Mouse (Mus musculus): ENCODE results near the gene Mylk2. TPM values are rescaled to one million over a fixed set of nuclear protein-coding genes. Genes with fewer than 3 reads are reported as not detected.

The Mylk2 gene
- polyA plus RNA-seq, 1 experiment from 2014 or later: not detected

- no peak overlapping the region for H3K4me2 ChIP-seq
- no peaks in the 10 kb centered on the region for H3K9me3 ChIP-seq (ENCODE audit: low read depth, low read length)
- no peaks in the 10 kb centered on the region for H3K36me3 ChIP-seq (ENCODE audit: insufficient read depth)
- no peak for TF ChIP-seq CTCF (IDR thresholded peaks at IDR 0.05; ENCODE audit: low read depth)
- H3K4me3 ChIP-seq (ENCODE audit: low read depth, low read length): no peak overlapping the region
- WGBS: 33% methylated on average over 7 of the region's 7 CpGs
- ATAC-seq (ENCODE audit: insufficient read depth) (no peak), DNase-seq (no peak)
- no peak overlapping the region for H3K9ac ChIP-seq
- H3K27me3 ChIP-seq (ENCODE audit: insufficient read depth, low read length): peaks cover 42% of the 10 kb centered on the region
- no peak overlapping the region for H3K27ac ChIP-seq (ENCODE audit: low read depth)
- H3K4me1 ChIP-seq (ENCODE audit: insufficient read depth): no peaks in the 10 kb centered on the region
These were observed 2.3 kb downstream of the Mylk2 start for GRCm38 (mm10) chr2:152913471-152913870.

GRCm38 (mm10) chr2:152914310-152915120, 3.4 kb downstream of the Mylk2 start:
- DNase-seq (peak; percentile 95), ATAC-seq (ENCODE audit: insufficient read depth) (peak; percentile 75; the same call in 1 of the 2 replicates)
- peak overlapping the region; percentile 36 for H3K4me2 ChIP-seq
- peaks cover 42% of the 10 kb centered on the region for H3K27me3 ChIP-seq (ENCODE audit: insufficient read depth, low read length)
- H3K9ac ChIP-seq: no peak overlapping the region; the same call in 1 of the 2 replicates
- TF ChIP-seq CTCF (IDR thresholded peaks at IDR 0.05; ENCODE audit: low read depth): peak; percentile 97
- no peak overlapping the region for H3K4me3 ChIP-seq (ENCODE audit: low read depth, low read length)
- H3K36me3 ChIP-seq (ENCODE audit: insufficient read depth): no peaks in the 10 kb centered on the region
- H3K27ac ChIP-seq (ENCODE audit: low read depth): no peak overlapping the region
- H3K4me1 ChIP-seq (ENCODE audit: insufficient read depth): no peaks in the 10 kb centered on the region
- H3K9me3 ChIP-seq (ENCODE audit: low read depth, low read length): no peaks in the 10 kb centered on the region
- WGBS: 4% methylated on average over 12 of the region's 18 CpGs

- peaks cover 35% of the 10 kb centered on the region for H3K27me3 ChIP-seq (ENCODE audit: insufficient read depth, low read length)
- no peaks in the 10 kb centered on the region for H3K36me3 ChIP-seq (ENCODE audit: insufficient read depth)
- ATAC-seq (ENCODE audit: insufficient read depth) (no peak), DNase-seq (no peak)
- no peak overlapping the region for H3K9ac ChIP-seq
- WGBS: 61% methylated on average over 4 of the region's 4 CpGs
- H3K4me1 ChIP-seq (ENCODE audit: insufficient read depth): no peaks in the 10 kb centered on the region
- no peaks in the 10 kb centered on the region for H3K9me3 ChIP-seq (ENCODE audit: low read depth, low read length)
- no peak overlapping the region for H3K4me2 ChIP-seq
- H3K27ac ChIP-seq (ENCODE audit: low read depth): no peak overlapping the region
- TF ChIP-seq CTCF (IDR thresholded peaks at IDR 0.05; ENCODE audit: low read depth): no peak
- no peak overlapping the region for H3K4me3 ChIP-seq (ENCODE audit: low read depth, low read length)
These were observed 4.3 kb downstream of the Mylk2 start for GRCm38 (mm10) chr2:152915453-152915852.

GRCm38 (mm10) chr2:152916111-152916510, 5.0 kb downstream of the Mylk2 start:
- 35% methylated on average over 5 of the region's 5 CpGs for WGBS
- peaks cover 31% of the 10 kb centered on the region for H3K27me3 ChIP-seq (ENCODE audit: insufficient read depth, low read length)
- H3K27ac ChIP-seq (ENCODE audit: low read depth): no peak overlapping the region
- no peak for ATAC-seq (ENCODE audit: insufficient read depth)
- H3K4me1 ChIP-seq (ENCODE audit: insufficient read depth): no peaks in the 10 kb centered on the region
- no peak overlapping the region for H3K4me2 ChIP-seq
- no peaks in the 10 kb centered on the region for H3K9me3 ChIP-seq (ENCODE audit: low read depth, low read length)
- TF ChIP-seq CTCF (IDR thresholded peaks at IDR 0.05; ENCODE audit: low read depth): no peak
- H3K4me3 ChIP-seq (ENCODE audit: low read depth, low read length): no peak overlapping the region
- H3K9ac ChIP-seq: no peak overlapping the region
- H3K36me3 ChIP-seq (ENCODE audit: insufficient read depth): no peaks in the 10 kb centered on the region
- DNase-seq: no peak

- Histone ChIP-seq H3K4me3 (ENCODE audit: low read depth, low read length) (no peak overlapping the region), H3K9ac (no peak overlapping the region), H3K36me3 (ENCODE audit: insufficient read depth) (no peaks in the 10 kb centered on the region), H3K27me3 (ENCODE audit: insufficient read depth, low read length) (peaks cover 15% of the 10 kb centered on the region), H3K27ac (ENCODE audit: low read depth) (no peak overlapping the region), H3K4me1 (ENCODE audit: insufficient read depth) (no peaks in the 10 kb centered on the region), H3K9me3 (ENCODE audit: low read depth, low read length) (no peaks in the 10 kb centered on the region), H3K4me2 (no peak overlapping the region)
- DNase-seq: no peak
- no peak for TF ChIP-seq CTCF (IDR thresholded peaks at IDR 0.05; ENCODE audit: low read depth)
- ATAC-seq (ENCODE audit: insufficient read depth): no peak
- WGBS: 42% methylated on average over 9 of the region's 9 CpGs
These were observed 6.5 kb downstream of the Mylk2 start for GRCm38 (mm10) chr2:152917671-152918070.

- Histone ChIP-seq H3K27ac (ENCODE audit: low read depth) (no peak overlapping the region), H3K9ac (no peak overlapping the region), H3K27me3 (ENCODE audit: insufficient read depth, low read length) (0 out of 2 replicates have a peak, but pooled peaks cover 2% of the 10 kb centered on the region), H3K4me2 (no peak overlapping the region), H3K4me3 (ENCODE audit: low read depth, low read length) (no peak overlapping the region), H3K9me3 (ENCODE audit: low read depth, low read length) (no peaks in the 10 kb centered on the region), H3K4me1 (ENCODE audit: insufficient read depth) (peaks cover 9% of the 10 kb centered on the region; the same call in 1 of the 2 replicates), H3K36me3 (ENCODE audit: insufficient read depth) (no peaks in the 10 kb centered on the region)
- TF ChIP-seq CTCF (IDR thresholded peaks at IDR 0.05; ENCODE audit: low read depth): no peak
- DNase-seq (no peak), ATAC-seq (ENCODE audit: insufficient read depth) (no peak)
- WGBS: 31% methylated on average over 6 of the region's 7 CpGs
These were observed 11.2 kb downstream of the Mylk2 start for GRCm38 (mm10) chr2:152922376-152922775.

GRCm38 (mm10) chr2:152923621-152924020, 12.5 kb downstream of the Mylk2 start:
- H3K4me1 ChIP-seq (ENCODE audit: insufficient read depth): peaks cover 14% of the 10 kb centered on the region; the same call in 1 of the 2 replicates
- H3K27ac ChIP-seq (ENCODE audit: low read depth): no peak overlapping the region
- H3K27me3 ChIP-seq (ENCODE audit: insufficient read depth, low read length): no peaks in the 10 kb centered on the region
- no peaks in the 10 kb centered on the region for H3K9me3 ChIP-seq (ENCODE audit: low read depth, low read length)
- TF ChIP-seq CTCF (IDR thresholded peaks at IDR 0.05; ENCODE audit: low read depth): no peak
- no peak overlapping the region for H3K4me3 ChIP-seq (ENCODE audit: low read depth, low read length)
- no peak overlapping the region for H3K4me2 ChIP-seq
- no peak for DNase-seq
- H3K36me3 ChIP-seq (ENCODE audit: insufficient read depth): no peaks in the 10 kb centered on the region
- 84% methylated on average over 3 of the region's 3 CpGs for WGBS
- ATAC-seq (ENCODE audit: insufficient read depth): no peak
- no peak overlapping the region for H3K9ac ChIP-seq
